Mouse (Mus musculus) ovary, postnatal 10 days (tissue): ENCODE results near the gene Cep135.

Source experiments
- DNase-seq: peaks from one replicate; pipeline ENCODE4 v3.0.0; 2022; ENCODE audit warnings: low spot score

The Cep135 gene

GRCm38 (mm10) chr5:76645091-76645868 is 56.8 kb downstream of the Cep135 start:
- no peak for DNase-seq

DNA sequence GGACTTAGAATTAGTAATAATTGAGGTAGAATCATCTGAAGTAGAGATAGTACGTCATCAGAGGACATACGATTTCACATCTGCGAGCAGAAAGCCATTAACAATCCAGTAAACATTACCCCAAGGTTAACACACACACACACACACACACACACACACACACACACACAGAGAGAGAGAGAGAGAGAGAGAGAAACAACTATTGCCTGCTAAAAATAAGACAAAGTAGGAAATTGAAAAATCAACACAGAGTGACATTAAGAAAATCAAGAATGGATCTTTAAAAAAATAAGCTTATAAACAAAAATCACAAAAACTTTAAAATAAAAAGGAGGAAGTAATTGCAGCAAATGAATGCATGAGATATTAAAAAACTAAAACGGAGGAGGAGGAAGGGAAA is 61.4 kb downstream of the Cep135 start:
- no peak for DNase-seq

- no peak for DNase-seq
These were observed 62.7 kb downstream of the Cep135 start for GRCm38 (mm10) chr5:76651151-76651725.

DNA sequence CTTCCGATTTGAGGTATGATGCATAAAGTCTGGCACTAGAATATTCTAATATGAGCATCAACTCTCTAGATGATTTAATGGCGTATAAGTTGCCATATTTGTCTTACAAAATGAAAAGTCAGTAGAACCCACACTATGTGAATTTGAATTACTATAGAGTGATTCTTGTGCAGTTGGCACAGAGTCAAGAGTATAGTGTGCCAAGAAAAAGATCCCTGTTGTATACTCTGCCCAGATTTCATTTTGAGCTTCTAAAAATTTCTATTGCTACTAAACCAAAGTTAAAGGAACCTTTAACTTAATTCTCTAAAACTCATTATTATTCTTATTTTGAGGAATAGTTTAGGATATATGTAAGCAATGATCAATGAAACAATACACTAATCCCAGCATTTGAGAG is 67.7 kb downstream of the Cep135 start, which contains the start of gene C530008M17Rik:
C530008M17Rik (plus strand) TSS at position 301 of the 400 bp plus-strand sequence.
- no peak for DNase-seq

DNA sequence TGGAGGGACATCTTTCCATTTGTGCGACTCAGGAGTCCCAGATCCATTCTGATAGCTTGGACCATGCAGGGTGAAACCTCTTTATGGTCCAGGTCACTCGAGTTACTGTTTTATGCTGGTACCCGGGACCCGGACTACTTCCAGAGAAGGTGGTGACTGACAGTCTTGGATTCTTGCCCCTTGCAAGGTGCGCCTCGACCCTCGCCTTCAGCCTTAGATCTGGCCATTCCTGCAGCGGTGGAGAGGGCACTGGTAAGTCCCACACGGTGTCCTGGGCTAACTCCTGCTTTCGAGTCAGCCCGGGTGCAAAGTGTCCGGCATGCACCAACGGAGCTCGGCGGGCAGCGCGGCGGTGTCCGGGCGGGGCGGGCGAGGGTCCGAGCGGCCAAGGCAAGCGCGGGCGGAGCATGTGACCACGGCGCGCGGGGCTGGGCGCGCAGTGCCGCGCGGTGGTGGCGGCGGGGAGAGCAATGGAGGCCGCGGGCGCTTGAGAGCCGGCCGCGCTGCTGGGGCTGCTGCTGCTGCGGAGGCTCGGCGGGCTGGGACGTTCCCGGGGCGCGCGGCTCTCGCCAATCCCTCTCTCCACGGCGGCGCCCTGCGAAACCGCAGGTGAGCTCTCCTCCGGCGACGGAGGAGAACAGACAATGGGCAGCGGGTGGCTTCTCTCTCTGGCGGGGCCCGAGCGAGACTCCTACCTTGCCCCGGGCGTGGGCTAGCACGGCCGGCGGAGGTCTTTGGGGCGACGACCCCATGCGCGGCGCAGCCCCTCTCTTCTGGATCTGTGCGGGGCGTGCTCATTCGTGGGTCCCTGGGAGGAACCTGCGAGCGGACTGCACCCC is 69.0 kb downstream of the Cep135 start:
- peak; percentile 10 for DNase-seq

DNA sequence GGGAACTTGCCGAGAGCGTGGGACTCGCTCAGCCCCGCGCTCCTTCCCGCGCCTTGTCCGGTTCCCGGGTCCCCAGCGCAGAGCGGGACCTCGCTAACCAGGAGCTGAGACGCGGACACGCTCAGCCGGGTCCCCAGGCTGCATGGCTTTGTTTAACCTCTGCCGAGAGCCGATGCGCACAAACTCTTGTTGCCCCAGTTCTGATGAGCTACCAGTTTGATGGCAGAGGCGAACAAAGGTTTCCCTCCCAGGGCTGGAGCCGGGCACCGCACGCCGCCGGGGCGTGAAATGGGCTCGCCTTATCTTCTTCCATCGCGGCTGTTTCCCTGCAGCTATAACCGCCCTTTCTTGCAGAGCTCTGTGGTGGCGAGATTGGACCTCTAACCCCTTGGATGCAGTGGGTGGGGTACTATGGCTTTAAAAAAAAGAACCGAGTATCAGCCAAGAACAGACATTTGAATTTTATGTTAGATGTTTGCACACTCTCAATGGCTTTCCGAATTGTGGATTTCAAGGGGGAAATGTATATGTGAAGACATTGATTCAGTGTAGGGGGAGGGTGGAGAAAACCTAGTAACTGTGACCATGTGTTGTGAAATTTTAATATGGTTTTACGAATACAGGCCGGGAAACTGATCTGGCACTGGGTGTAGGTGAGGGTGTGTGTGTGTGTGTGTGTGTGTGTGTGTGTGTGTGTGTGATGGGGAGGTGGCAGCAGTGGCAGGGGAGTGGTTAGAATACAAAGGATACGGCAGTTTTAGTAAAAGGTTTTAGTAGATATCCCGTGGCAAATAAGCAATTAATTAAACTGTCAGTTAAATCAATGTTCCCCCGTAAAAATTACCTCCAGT is 69.8 kb downstream of the Cep135 start:
- no peak for DNase-seq

GRCm38 (mm10) chr5:76659958-76660635 is 71.6 kb downstream of the Cep135 start:
- DNase-seq: no peak

DNA sequence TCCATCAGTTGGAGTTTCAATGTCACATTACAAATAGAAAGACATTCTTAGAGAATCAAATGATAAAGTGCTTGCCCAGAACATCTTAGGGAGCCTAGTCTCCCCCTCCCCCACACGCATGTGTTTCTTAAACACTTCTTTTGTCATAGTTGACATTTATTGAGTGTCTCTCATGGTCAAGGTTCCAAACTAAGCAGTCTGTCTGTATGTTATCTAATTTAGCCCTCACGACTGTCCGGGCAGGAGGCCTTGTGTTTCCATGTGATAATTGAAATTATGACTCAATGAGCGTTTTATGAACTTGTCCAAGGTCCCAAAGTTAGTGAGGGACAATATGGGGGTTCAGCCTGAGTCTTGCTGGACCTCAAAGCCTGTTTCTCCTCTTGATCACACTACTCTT is 72.8 kb downstream of the Cep135 start:
- no peak for DNase-seq

DNA sequence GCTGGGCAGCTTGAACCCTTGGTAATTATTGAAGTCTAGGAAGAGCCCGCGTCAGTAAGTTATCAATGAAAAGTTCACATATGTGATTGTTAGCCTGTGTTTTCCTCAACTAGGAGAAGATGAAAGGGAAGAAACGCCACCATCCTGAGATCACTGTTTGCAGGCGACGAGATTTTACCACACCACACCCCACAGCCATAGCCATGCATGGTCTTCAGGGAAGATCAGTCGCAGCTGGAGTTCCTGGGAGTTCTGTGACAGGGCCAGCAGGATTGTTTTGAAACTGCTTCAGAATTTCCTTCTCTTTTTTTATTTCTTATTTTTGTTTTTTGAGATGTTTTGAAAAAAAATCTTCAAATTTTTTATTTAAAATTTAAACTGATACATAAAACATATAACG is 76.4 kb downstream of the Cep135 start:
- no peak for DNase-seq

- no peak for DNase-seq
These were observed 76.9 kb downstream of the Cep135 start for GRCm38 (mm10) chr5:76665421-76665820.

DNA sequence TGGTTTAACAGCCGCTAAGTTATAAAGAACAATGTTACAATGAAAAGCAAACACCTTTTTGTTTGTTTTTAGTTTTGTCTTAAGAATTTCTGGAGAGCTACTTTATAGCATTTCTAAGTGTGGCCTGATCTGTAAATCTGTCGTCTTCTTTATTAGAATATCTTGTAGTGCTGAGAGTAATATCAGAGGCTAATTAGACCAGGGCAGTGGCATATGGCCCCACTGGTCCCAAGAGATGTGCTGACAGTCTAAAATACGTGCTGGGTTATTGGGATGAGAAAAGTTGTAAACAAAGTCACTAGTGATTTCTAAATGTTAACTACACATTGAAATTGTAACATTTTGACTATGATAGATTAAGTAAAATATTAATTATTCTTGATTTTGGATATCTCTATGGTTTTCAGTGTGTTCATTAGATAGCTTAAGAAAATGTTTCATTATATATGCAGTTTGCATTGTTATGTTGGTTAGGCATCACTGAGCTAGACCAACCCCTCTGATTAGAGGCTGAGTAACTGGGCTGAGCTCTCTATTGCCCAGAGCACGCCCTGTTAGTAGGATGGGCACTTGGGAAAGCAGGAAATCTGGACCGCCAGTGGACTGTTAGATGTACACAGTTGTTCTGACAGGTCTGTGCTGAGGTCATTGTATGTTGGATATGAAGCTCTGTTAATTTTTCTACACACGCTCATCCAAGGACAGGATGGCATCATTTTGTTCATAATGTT is 77.7 kb downstream of the Cep135 start:
- DNase-seq: no peak

GRCm38 (mm10) chr5:76668118-76668517 is 79.6 kb downstream of the Cep135 start:
- DNase-seq: no peak

DNA sequence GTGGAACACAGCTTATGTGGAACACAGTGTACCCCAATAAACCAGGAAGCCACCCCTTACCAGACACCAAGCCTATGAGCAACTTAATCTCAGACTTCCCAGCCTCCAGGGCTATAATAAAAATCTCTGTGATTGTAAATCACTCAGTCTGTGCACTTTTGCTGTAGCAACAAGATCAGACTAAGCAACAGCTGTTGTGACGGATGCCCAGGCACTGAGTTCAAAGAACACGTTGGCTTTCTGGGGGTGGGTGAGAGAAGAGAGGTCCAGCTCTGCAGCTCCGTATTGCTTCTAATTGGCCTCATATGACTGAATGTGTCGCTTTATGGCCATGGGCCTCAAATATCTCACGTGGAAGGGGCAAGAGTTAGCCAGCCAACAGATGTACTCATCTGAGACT is 80.0 kb downstream of the Cep135 start:
- DNase-seq: no peak

- DNase-seq: no peak
These were observed 81.7 kb downstream of the Cep135 start for GRCm38 (mm10) chr5:76670183-76670582.

GRCm38 (mm10) chr5:76674022-76674653 is 85.6 kb downstream of the Cep135 start:
- DNase-seq: no peak

DNA sequence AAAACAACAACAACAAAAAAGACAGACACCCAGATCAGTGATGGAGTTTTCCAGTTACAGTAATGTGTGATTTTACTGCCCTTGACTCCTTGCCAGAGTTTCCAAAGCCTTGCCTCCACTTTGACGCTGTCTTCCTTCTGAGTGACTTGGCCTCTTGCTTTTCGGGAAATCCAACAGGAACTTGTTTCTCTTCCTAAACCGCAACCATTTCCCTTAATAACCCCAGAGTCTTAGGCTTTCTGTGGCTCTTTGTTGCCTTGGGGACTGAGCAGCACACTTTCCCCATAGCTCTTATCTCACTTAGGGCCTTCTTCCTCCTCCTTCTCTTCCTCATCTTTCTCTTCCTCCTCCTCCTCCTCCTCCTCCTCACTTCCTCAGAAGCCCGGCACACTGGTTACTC is 86.9 kb downstream of the Cep135 start:
- no peak for DNase-seq

DNA sequence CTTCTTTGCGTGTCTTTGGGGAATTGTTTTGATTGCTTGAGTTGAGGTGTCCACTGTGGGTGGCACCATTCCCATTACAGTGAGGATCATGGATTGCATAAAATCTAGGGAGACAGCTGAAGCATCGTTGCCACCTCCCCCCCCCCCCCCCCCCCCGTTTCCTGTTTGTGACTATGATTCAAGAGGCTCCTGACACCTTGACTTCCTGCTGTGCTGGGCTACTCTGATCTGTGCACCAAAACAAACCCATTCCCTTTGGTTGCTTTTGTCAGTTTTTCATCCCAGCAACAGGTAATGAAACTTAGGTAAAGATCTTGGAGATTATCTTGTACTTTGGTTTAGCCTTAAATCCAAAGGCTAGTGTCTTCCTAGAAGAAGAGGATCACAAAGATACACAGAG is 92.5 kb downstream of the Cep135 start:
- no peak for DNase-seq

DNA sequence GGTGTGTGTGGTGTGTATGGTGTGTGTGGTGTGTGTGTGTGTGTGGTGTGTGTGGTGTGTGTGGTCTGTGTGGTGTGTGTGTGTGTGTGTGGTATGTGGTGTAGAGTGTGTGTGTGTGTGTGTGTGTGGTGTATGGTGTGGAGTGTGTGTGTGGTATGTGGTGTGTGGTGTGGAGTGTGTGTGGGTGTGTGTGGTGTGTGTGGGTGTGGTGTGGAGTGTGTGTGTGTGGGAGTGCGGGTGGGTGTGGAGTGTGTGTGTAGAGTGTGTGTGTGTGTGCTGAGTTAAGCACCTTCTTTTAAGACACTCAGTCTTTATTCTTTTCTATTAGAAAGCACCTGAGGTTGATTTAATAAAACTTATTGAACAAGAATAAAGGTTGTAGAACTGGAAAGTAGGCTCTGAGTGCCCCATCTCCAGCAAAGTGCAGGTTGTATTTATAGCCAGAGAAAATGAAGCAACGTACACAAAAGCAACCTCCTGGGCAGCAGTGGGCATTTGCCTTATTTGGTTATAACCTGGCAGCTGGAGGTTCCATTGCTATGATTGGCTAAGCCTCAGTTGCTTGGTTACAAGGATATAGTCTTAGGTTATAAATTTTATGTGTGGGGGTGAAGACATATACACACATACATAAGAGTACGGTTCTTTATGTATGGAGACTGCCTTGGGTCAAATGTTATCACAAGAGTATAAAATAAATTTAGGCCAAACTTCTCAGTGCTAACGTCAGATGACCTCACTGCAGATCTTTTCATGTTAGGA is 93.6 kb downstream of the Cep135 start:
- no peak for DNase-seq

- no peak for DNase-seq
These were observed 95.0 kb downstream of the Cep135 start for GRCm38 (mm10) chr5:76683455-76683854.
